Mouse (Mus musculus): Measurements from ENCODE around the gene Cul9. TPM values are rescaled to one million over a fixed set of nuclear protein-coding genes. Genes with fewer than 3 reads are reported as not detected.

Gene Cul9
- polyA plus RNA-seq, 1 experiment from 2014 or later = 1.3 TPM

DNA sequence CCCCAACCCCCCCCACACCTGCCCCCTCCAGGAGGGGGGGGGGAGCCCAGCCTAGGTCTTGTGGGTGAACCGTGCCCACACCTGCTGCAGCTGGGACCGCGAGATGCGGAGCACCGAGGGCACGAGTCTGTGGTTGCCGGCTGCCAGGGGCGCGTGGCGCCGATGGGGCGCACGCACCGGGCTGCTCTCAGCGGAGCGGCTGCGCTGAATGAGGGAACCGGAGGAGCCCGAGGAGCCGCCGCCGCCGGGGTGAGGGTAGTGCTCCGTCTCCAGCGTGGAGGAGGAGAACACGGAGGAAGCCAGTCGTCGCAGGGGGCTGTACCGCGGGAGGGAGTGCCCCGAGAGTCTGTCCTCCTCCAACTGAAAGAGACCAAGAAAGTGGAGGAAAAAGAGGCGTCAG is 85.5 kb downstream of the Cul9 start:
- no peak for ATAC-seq
- H3K4me2 ChIP-seq (replicated peaks; ENCODE audit: low read depth) = peak overlapping the region; percentile 61
- TF ChIP-seq CTCF (IDR thresholded peaks at IDR 0.05; ENCODE audit: low read depth) = no peak

DNA sequence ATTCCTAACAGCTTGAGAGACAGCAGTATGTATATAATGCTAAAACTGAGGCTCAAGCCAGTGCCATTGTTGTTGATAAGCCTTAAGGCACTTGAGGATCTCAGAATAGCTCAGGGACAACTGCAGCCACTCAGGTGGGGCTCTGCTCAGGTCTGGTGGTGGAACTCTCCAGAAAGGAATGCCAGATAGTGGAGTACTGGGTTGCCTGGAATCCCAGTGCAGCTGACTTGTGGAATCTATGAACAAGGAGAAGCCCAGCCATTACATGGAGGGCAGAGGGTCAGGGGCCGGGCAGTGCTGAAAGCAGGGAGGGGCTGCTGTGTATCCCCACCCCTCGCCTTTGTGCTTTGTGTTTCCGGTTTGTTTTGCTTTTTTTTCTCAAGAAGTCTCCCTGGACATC is 87.7 kb downstream of the Cul9 start:
- Histone ChIP-seq H3K27me3 (replicated peaks; ENCODE audit: control insufficient read depth, insufficient read depth, low read length) (peaks cover 60% of the 10 kb centered on the region), H3K4me2 (replicated peaks; ENCODE audit: low read depth) (no peak overlapping the region), H3K36me3 (ENCODE audit: control insufficient read depth, insufficient read depth) (no peaks in the 10 kb centered on the region), H3K9me3 (ENCODE audit: control insufficient read depth) (no peaks in the 10 kb centered on the region), H3K4me1 (replicated peaks; ENCODE audit: control insufficient read depth, insufficient read depth, low read length) (0 out of 2 replicates have a peak, but pooled peaks cover 5% of the 10 kb centered on the region), H3K4me3 (ENCODE audit: low read depth, low read length) (no peak overlapping the region), H3K9ac (ENCODE audit: low read depth, low read length) (no peak overlapping the region), H3K27ac (ENCODE audit: low read depth, low read length) (no peak overlapping the region)
- WGBS = 37% methylated on average over 3 of the region's 3 CpGs
- no peak for ATAC-seq
- TF ChIP-seq CTCF (IDR thresholded peaks at IDR 0.05; ENCODE audit: low read depth) = no peak

More for the DNA sequence above, 85.5 kb downstream of the Cul9 start:
- 2% methylated on average over 32 of the region's 32 CpGs for WGBS
- Histone ChIP-seq H3K27ac (ENCODE audit: low read depth, low read length) (no peak overlapping the region), H3K4me1 (replicated peaks; ENCODE audit: control insufficient read depth, insufficient read depth, low read length) (0 out of 2 replicates have a peak, but pooled peaks cover under 1% of the 10 kb centered on the region), H3K36me3 (ENCODE audit: control insufficient read depth, insufficient read depth) (no peaks in the 10 kb centered on the region), H3K9ac (ENCODE audit: low read depth, low read length) (no peak overlapping the region), H3K4me3 (ENCODE audit: low read depth, low read length) (peak overlapping the region; percentile 33), H3K9me3 (ENCODE audit: control insufficient read depth) (no peaks in the 10 kb centered on the region), H3K27me3 (replicated peaks; ENCODE audit: control insufficient read depth, insufficient read depth, low read length) (peaks cover 38% of the 10 kb centered on the region)

- WGBS = 7% methylated on average over 10 of the region's 10 CpGs
- TF ChIP-seq CTCF (IDR thresholded peaks at IDR 0.05; ENCODE audit: low read depth) = peak; percentile 70
- H3K27ac ChIP-seq (ENCODE audit: low read depth, low read length) = no peak overlapping the region
- peaks cover 67% of the 10 kb centered on the region for H3K27me3 ChIP-seq (replicated peaks; ENCODE audit: control insufficient read depth, insufficient read depth, low read length)
- H3K4me2 ChIP-seq (replicated peaks; ENCODE audit: low read depth) = no peak overlapping the region
- H3K9ac ChIP-seq (ENCODE audit: low read depth, low read length) = no peak overlapping the region
- no peaks in the 10 kb centered on the region for H3K36me3 ChIP-seq (ENCODE audit: control insufficient read depth, insufficient read depth)
- ATAC-seq = no peak
- 0 out of 2 replicates have a peak, but pooled peaks cover 5% of the 10 kb centered on the region for H3K4me1 ChIP-seq (replicated peaks; ENCODE audit: control insufficient read depth, insufficient read depth, low read length)
- H3K9me3 ChIP-seq (ENCODE audit: control insufficient read depth) = no peaks in the 10 kb centered on the region
- no peak overlapping the region for H3K4me3 ChIP-seq (ENCODE audit: low read depth, low read length)
These were observed 88.4 kb downstream of the Cul9 start for GRCm38 (mm10) chr17:46457791-46458190.

- Histone ChIP-seq H3K4me2 (replicated peaks; ENCODE audit: low read depth) (peak overlapping the region; percentile 68), H3K27me3 (replicated peaks; ENCODE audit: control insufficient read depth, insufficient read depth, low read length) (peaks cover 61% of the 10 kb centered on the region), H3K36me3 (ENCODE audit: control insufficient read depth, insufficient read depth) (no peaks in the 10 kb centered on the region), H3K4me3 (ENCODE audit: low read depth, low read length) (peak overlapping the region; percentile 39), H3K27ac (ENCODE audit: low read depth, low read length) (no peak overlapping the region), H3K4me1 (replicated peaks; ENCODE audit: control insufficient read depth, insufficient read depth, low read length) (0 out of 2 replicates have a peak, but pooled peaks cover 5% of the 10 kb centered on the region), H3K9ac (ENCODE audit: low read depth, low read length) (no peak overlapping the region), H3K9me3 (ENCODE audit: control insufficient read depth) (no peaks in the 10 kb centered on the region)
- no peak for TF ChIP-seq CTCF (IDR thresholded peaks at IDR 0.05; ENCODE audit: low read depth)
- WGBS = 2% methylated on average over 33 of the region's 33 CpGs
- ATAC-seq = no peak
These were observed 91.0 kb downstream of the Cul9 start for GRCm38 (mm10) chr17:46455110-46455691.

DNA sequence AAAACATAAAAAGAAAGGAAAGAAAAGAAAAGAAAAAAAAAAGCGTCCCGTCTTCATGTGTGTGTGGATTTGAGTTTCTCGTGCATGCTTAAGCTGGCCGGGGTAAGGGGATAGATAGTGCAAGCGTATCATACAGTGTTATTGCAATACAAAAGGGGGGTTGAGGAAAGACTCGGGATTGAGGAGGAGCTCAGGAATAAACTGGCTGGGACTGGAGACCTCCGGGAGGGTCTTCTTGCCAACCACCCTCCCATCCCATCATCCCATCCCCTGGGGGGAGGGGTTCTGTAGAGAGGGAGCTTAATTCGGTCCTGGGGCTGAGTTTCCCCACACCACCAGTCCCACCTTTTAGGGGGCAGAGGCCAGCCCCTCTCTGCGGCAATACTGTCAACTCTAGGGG is 91.6 kb downstream of the Cul9 start:
- no peak overlapping the region for H3K27ac ChIP-seq (ENCODE audit: low read depth, low read length)
- H3K9ac ChIP-seq (ENCODE audit: low read depth, low read length) = no peak overlapping the region
- H3K9me3 ChIP-seq (ENCODE audit: control insufficient read depth) = no peaks in the 10 kb centered on the region
- 3% methylated on average over 9 of the region's 9 CpGs for WGBS
- H3K36me3 ChIP-seq (ENCODE audit: control insufficient read depth, insufficient read depth) = no peaks in the 10 kb centered on the region
- H3K4me1 ChIP-seq (replicated peaks; ENCODE audit: control insufficient read depth, insufficient read depth, low read length) = 0 out of 2 replicates have a peak, but pooled peaks cover 5% of the 10 kb centered on the region
- H3K27me3 ChIP-seq (replicated peaks; ENCODE audit: control insufficient read depth, insufficient read depth, low read length) = peaks cover 55% of the 10 kb centered on the region
- H3K4me2 ChIP-seq (replicated peaks; ENCODE audit: low read depth) = peak overlapping the region; percentile 68
- ATAC-seq = no peak
- no peak for TF ChIP-seq CTCF (IDR thresholded peaks at IDR 0.05; ENCODE audit: low read depth)
- peak overlapping the region; percentile 39 for H3K4me3 ChIP-seq (ENCODE audit: low read depth, low read length)

DNA sequence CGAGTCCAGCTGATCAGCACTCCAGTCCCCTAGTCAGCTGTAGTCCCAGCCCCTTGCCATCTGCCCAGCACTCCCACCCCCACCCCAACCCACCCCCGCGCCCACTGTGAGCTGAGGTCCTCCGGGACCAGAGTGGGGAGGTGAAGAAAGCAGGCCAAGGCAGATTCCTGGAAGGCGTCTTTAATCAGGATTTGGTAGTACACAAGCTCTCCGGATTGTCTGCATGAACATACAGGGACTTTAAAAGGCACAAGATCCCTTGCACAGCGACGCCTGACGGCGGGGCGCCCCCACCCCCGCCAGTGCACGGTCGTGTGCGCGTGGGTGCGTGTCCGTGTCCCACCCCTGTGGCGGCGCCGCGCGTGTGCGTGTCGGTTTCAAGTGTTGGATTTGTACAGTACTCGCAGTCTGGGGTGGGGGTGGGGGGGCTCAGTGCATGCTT is 92.2 kb downstream of the Cul9 start:
- H3K4me3 ChIP-seq (ENCODE audit: low read depth, low read length) = peak overlapping the region; percentile 39
- H3K9me3 ChIP-seq (ENCODE audit: control insufficient read depth) = no peaks in the 10 kb centered on the region
- H3K9ac ChIP-seq (ENCODE audit: low read depth, low read length) = no peak overlapping the region
- no peak for ATAC-seq
- peaks cover 52% of the 10 kb centered on the region for H3K27me3 ChIP-seq (replicated peaks; ENCODE audit: control insufficient read depth, insufficient read depth, low read length)
- H3K36me3 ChIP-seq (ENCODE audit: control insufficient read depth, insufficient read depth) = no peaks in the 10 kb centered on the region
- peak overlapping the region; percentile 68 for H3K4me2 ChIP-seq (replicated peaks; ENCODE audit: low read depth)
- H3K27ac ChIP-seq (ENCODE audit: low read depth, low read length) = no peak overlapping the region
- WGBS = 4% methylated on average over 25 of the region's 26 CpGs
- TF ChIP-seq CTCF (IDR thresholded peaks at IDR 0.05; ENCODE audit: low read depth) = peak; percentile 40
- H3K4me1 ChIP-seq (replicated peaks; ENCODE audit: control insufficient read depth, insufficient read depth, low read length) = 0 out of 2 replicates have a peak, but pooled peaks cover 5% of the 10 kb centered on the region
